Mouse (Mus musculus) MEL (cell line): ENCODE results near the gene Plcxd2. TPM values are rescaled to one million over a fixed set of nuclear protein-coding genes. Genes with fewer than 3 reads are reported as not detected.

ENCODE experiments used
- DNase-seq: peaks from one replicate; pipeline ENCODE4 v3.0.0; 2011; ENCODE audit warnings: low read depth, low spot score
- H3K27ac ChIP-seq: 2 replicates; pipeline ENCODE4 v1.5.1; 2012; ENCODE audit warnings: low read depth, mild to moderate bottlenecking, control low read depth, low read length, moderate library complexity; ENCODE audit not compliant: control insufficient read depth
- H3K27me3 ChIP-seq, 2 experiments: fragments of 150-350 bp in 1 of 2; sonication (generic) in 1 of 2; 2 replicates each; pipeline ENCODE4 v1.6.1; 2012; ENCODE audit warnings: low read length in 2 of 2, mild to moderate bottlenecking in 2 of 2, improper control_type of control experiment in 1 of 2, moderate library complexity in 1 of 2; ENCODE audit not compliant: insufficient read depth in 2 of 2, control insufficient read depth in 1 of 2
- H3K36me3 ChIP-seq, 2 experiments: 2 replicates each; pipeline ENCODE4 v1.6.1; 2012 to 2014; ENCODE audit warnings: low read length in 2 of 2, improper control_type of control experiment in 1 of 2, inconsistent platforms in 1 of 2, mild to moderate bottlenecking in 1 of 2; ENCODE audit not compliant: insufficient read depth in 2 of 2, control insufficient read depth in 1 of 2
- H3K4me1 ChIP-seq, 2 experiments: fragments of 150-350 bp in 1 of 2; sonication (generic) in 1 of 2; 2 replicates each; pipeline ENCODE4 v1.6.1; 2012; ENCODE audit warnings: low read length in 2 of 2, improper control_type of control experiment in 1 of 2, mild to moderate bottlenecking in 1 of 2; ENCODE audit not compliant: insufficient read depth in 2 of 2, control insufficient read depth in 1 of 2
- H3K4me3 ChIP-seq, 2 experiments: fragments of 150-350 bp in 1 of 2; sonication (generic) in 1 of 2; 2 replicates each; pipeline ENCODE4 v1.5.1; 2012; ENCODE audit warnings: low read depth in 2 of 2, low read length in 2 of 2, mild to moderate bottlenecking in 2 of 2, moderate library complexity in 2 of 2, control low read depth in 1 of 2, improper control_type of control experiment in 1 of 2; ENCODE audit not compliant: control insufficient read depth in 1 of 2, insufficient read depth in 1 of 2
- H3K79me2 ChIP-seq: 2 replicates; pipeline ENCODE4 v1.6.1; 2012; ENCODE audit warnings: mild to moderate bottlenecking, low read length, moderate library complexity; ENCODE audit not compliant: control insufficient read depth, poor library complexity, insufficient read depth
- H3K9ac ChIP-seq: 2 replicates; pipeline ENCODE4 v1.6.1; 2012; ENCODE audit warnings: low read depth, mild to moderate bottlenecking, control low read depth, low read length, moderate library complexity; ENCODE audit not compliant: control insufficient read depth, poor library complexity, severe bottlenecking
- H3K9me3 ChIP-seq: fragments of 150-350 bp; sonication (generic); replicated peaks from 2 replicates; pipeline ENCODE4 v1.6.1; 2012; ENCODE audit warnings: mild to moderate bottlenecking, low read length, improper control_type of control experiment, moderate library complexity; ENCODE audit not compliant: insufficient read depth
- BHLHE40 ChIP-seq: IDR thresholded peaks from 2 replicates; pipeline ENCODE4 v1.6.1; 2012; ENCODE audit warnings: low read depth, mild to moderate bottlenecking, inconsistent platforms, low read length, improper control_type of control experiment, borderline replicate concordance
- CHD2 ChIP-seq: IDR thresholded peaks from 2 replicates; pipeline ENCODE4 v1.6.1; 2011; ENCODE audit warnings: low read length, improper control_type of control experiment
- CTCF ChIP-seq, 3 experiments: IDR thresholded peaks in 2 of 3; conservative IDR thresholded peaks in 1 of 3; 2 replicates each; pipeline ENCODE4 v1.5.1; 2011 to 2012; ENCODE audit warnings: low read length in 3 of 3, low read depth in 2 of 3, mild to moderate bottlenecking in 2 of 3, improper control_type of control experiment in 1 of 3, inconsistent platforms in 1 of 3, mixed read lengths in 1 of 3, moderate library complexity in 1 of 3; ENCODE audit not compliant: control insufficient read depth in 1 of 3, insufficient read depth in 1 of 3, poor library complexity in 1 of 3, severe bottlenecking in 1 of 3
- EP300 ChIP-seq, 2 experiments: IDR thresholded peaks; 2 replicates each; pipeline ENCODE4 v1.6.1; 2011; ENCODE audit warnings: improper control_type of control experiment in 2 of 2, low read length in 2 of 2, low read depth in 1 of 2, mild to moderate bottlenecking in 1 of 2
- GATA1 ChIP-seq: IDR thresholded peaks from 2 replicates; pipeline ENCODE4 v1.6.1; 2011; ENCODE audit warnings: low read depth, low read length, improper control_type of control experiment
- HCFC1 ChIP-seq: IDR thresholded peaks from 2 replicates; pipeline ENCODE4 v1.6.1; 2012; ENCODE audit warnings: low read depth, mild to moderate bottlenecking, inconsistent platforms, low read length, improper control_type of control experiment, moderate library complexity
- JUND ChIP-seq: IDR thresholded peaks from 2 replicates; pipeline ENCODE4 v1.6.1; 2011; ENCODE audit warnings: low read depth, mild to moderate bottlenecking, improper control_type of control experiment, low read length
- MAX ChIP-seq: IDR thresholded peaks from 2 replicates; pipeline ENCODE4 v1.6.1; 2011; ENCODE audit warnings: low read length, improper control_type of control experiment
- MAZ ChIP-seq: IDR thresholded peaks from 2 replicates; pipeline ENCODE4 v1.6.1; 2012; ENCODE audit warnings: low read depth, mild to moderate bottlenecking, inconsistent platforms, low read length, improper control_type of control experiment
- MYB ChIP-seq: IDR thresholded peaks from 2 replicates; pipeline ENCODE4 v1.6.1; 2011; ENCODE audit warnings: mild to moderate bottlenecking, low read depth, low read length, improper control_type of control experiment
- NELFE ChIP-seq: IDR thresholded peaks from 2 replicates; pipeline ENCODE4 v1.6.1; 2011; ENCODE audit warnings: low read depth, low read length, improper control_type of control experiment
- TAL1 ChIP-seq: IDR thresholded peaks from 2 replicates; pipeline ENCODE4 v1.6.1; 2012; ENCODE audit warnings: mild to moderate bottlenecking, inconsistent platforms, low read length, moderate library complexity, mixed read lengths
- TCF12 ChIP-seq: IDR thresholded peaks from 2 replicates; pipeline ENCODE4 v1.6.1; 2014; ENCODE audit warnings: low read depth, mild to moderate bottlenecking, inconsistent platforms, low read length, improper control_type of control experiment, moderate library complexity
- ZMIZ1 ChIP-seq: IDR thresholded peaks from 2 replicates; pipeline ENCODE4 v1.6.1; 2012; ENCODE audit warnings: low read depth, mild to moderate bottlenecking, inconsistent platforms, low read length, improper control_type of control experiment, moderate library complexity
- ZNF384 ChIP-seq: IDR thresholded peaks from 2 replicates; pipeline ENCODE4 v1.6.1; 2012; ENCODE audit warnings: low read depth, mild to moderate bottlenecking, inconsistent platforms, low read length, improper control_type of control experiment
- polyA plus RNA-seq, 2 experiments: library from polyadenylated mRNA; stranded (reverse) in 1 of 2; unstranded in 1 of 2; fragments of >175 nt in 1 of 2; fragments of >200 nt in 1 of 2; gene quantifications; 2 replicates each; pipeline versions ENCODE4 v1.2.1 to v1.2.4; 2012; ENCODE audit warnings: low replicate concordance in 2 of 2, low read depth in 1 of 2; ENCODE audit not compliant: insufficient read length in 2 of 2, insufficient read depth in 1 of 2, missing spikeins in 1 of 2
- total RNA-seq: library from RNA; depleted of rRNA; stranded (reverse); fragments of 300-350 nt; gene quantifications from 2 replicates; pipeline ENCODE4 v1.2.3, GENCODE M21; 2012

The Plcxd2 gene
- total and polyA plus RNA-seq, 3 experiments, result not detected

GRCm38 (mm10) chr16:45963837-45964236, 46.2 kb downstream of the Plcxd2 start:
- Histone ChIP-seq H3K4me1 (no peaks in the 10 kb centered on the region), H3K9ac (no peak overlapping the region), H3K27ac (no peak overlapping the region), H3K9me3 (no peaks in the 10 kb centered on the region), H3K4me3 (no peak overlapping the region), H3K79me2 (no peaks in the 10 kb centered on the region), H3K27me3 (no peaks in the 10 kb centered on the region), H3K36me3 (no peaks in the 10 kb centered on the region)
- TF ChIP-seq TAL1, result no peak
- no peak for TF ChIP-seq EP300 (IDR thresholded peaks at IDR 0.05; ENCODE audit: low read depth in 1 of 2, low read length in 2 of 2)
- TF ChIP-seq MYB, result no peak
- no peak for TF ChIP-seq CHD2
- no peak for TF ChIP-seq GATA1
- no peak for TF ChIP-seq ZNF384
- no peak for TF ChIP-seq JUND
- no peak for TF ChIP-seq HCFC1
- no peak for TF ChIP-seq NELFE
- TF ChIP-seq BHLHE40, result no peak
- TF ChIP-seq TCF12, result no peak
- no peak for TF ChIP-seq MAZ
- no peak for DNase-seq

- no peaks in the 10 kb centered on the region for H3K79me2 ChIP-seq
- H3K27me3 ChIP-seq, result no peaks in the 10 kb centered on the region
- no peak overlapping the region for H3K4me3 ChIP-seq
- no peak for DNase-seq
- H3K27ac ChIP-seq, result no peak overlapping the region
- H3K36me3 ChIP-seq, result no peaks in the 10 kb centered on the region
- TF ChIP-seq ZMIZ1, result no peak
- TF ChIP-seq GATA1, result no peak
- TF ChIP-seq JUND, result no peak
- H3K4me1 ChIP-seq, result no peaks in the 10 kb centered on the region
- H3K9me3 ChIP-seq, result no peaks in the 10 kb centered on the region
- no peak overlapping the region for H3K9ac ChIP-seq
Measured at GRCm38 (mm10) chr16:45963088-45963487, 46.9 kb downstream of the Plcxd2 start.

DNA sequence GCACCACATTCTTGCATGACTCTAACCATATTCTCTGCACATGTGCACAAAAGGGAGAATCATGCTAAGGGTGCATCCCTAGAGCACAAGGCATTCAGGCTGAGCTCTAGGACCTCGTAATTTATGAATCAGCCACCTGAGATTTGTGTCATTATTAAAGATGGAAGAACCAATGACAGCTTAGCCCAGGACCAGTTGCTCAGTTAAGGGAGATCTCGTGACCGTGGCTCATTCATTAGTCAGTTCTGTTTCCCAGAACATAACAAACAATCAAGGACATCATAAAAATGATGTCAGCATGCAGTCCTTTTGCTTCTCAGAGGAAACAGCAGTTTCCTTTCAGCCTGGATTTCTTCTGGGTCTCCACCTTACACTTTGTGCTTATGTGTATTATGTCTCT, 49.0 kb downstream of the Plcxd2 start:
- H3K27me3 ChIP-seq, result no peaks in the 10 kb centered on the region
- DNase-seq, result no peak
- no peaks in the 10 kb centered on the region for H3K79me2 ChIP-seq
- H3K27ac ChIP-seq, result no peak overlapping the region
- H3K9ac ChIP-seq, result no peak overlapping the region
- H3K4me3 ChIP-seq, result no peak overlapping the region
- H3K9me3 ChIP-seq, result no peaks in the 10 kb centered on the region
- H3K36me3 ChIP-seq, result no peaks in the 10 kb centered on the region
- H3K4me1 ChIP-seq, result no peaks in the 10 kb centered on the region
- no peak for TF ChIP-seq TAL1
- no peak for TF ChIP-seq MAZ
- TF ChIP-seq MAX, result no peak
- TF ChIP-seq ZNF384, result no peak
- TF ChIP-seq CTCF (IDR thresholded peaks at IDR 0.05 in 2 of 3, conservative IDR thresholded peaks at IDR 0.05 in 1 of 3; ENCODE audit: control insufficient read depth in 1 of 3, insufficient read depth in 1 of 3, low read depth in 2 of 3, low read length in 3 of 3, poor library complexity in 1 of 3, severe bottlenecking in 1 of 3), result no peak
